Mouse (Mus musculus) liver, embryonic 13.5 days (tissue): ENCODE results near the gene Ltbp4. TPM values are rescaled to one million over a fixed set of nuclear protein-coding genes. Genes with fewer than 3 reads are reported as not detected.

ENCODE experiments used
- ATAC-seq: fragments of 200-750 bp; cut with Nextera tagmentation; 2 replicates; pipeline ENCODE4 v1.8.0; 2017; ENCODE audit warnings: low read depth, mild to moderate bottlenecking, moderate number of reproducible peaks, moderate library complexity
- DNase-seq: peaks from one replicate; pipeline ENCODE4 v3.0.0; 2022
- H3K27ac ChIP-seq: fragments of 300-500 bp; sonication (generic); 2 replicates; pipeline ENCODE4 v1.5.1; 2015; ENCODE audit warnings: moderate library complexity, mild to moderate bottlenecking, inconsistent platforms
- H3K27me3 ChIP-seq: fragments of 300-500 bp; sonication (generic); 2 replicates; pipeline ENCODE4 v1.6.1; 2015; ENCODE audit warnings: mild to moderate bottlenecking, inconsistent platforms
- H3K36me3 ChIP-seq: fragments of 300-500 bp; sonication (generic); 2 replicates; pipeline ENCODE4 v1.6.1; 2015; ENCODE audit warnings: mild to moderate bottlenecking, inconsistent platforms
- H3K4me1 ChIP-seq: fragments of 300-500 bp; sonication (generic); replicated peaks from 2 replicates; pipeline ENCODE4 v1.6.1; 2015; ENCODE audit warnings: inconsistent platforms
- H3K4me2 ChIP-seq: fragments of 300-500 bp; sonication (generic); 2 replicates; pipeline ENCODE4 v1.6.1; 2015; ENCODE audit warnings: inconsistent platforms, mild to moderate bottlenecking, moderate library complexity
- H3K4me3 ChIP-seq: fragments of 300-500 bp; sonication (generic); replicated peaks from 2 replicates; pipeline ENCODE4 v1.5.1; 2015; ENCODE audit warnings: mild to moderate bottlenecking, inconsistent platforms
- H3K9ac ChIP-seq: fragments of 300-500 bp; sonication (generic); 2 replicates; pipeline ENCODE4 v1.6.1; 2015; ENCODE audit warnings: mild to moderate bottlenecking, inconsistent platforms
- H3K9me3 ChIP-seq: fragments of 300-500 bp; sonication (generic); replicated peaks from 2 replicates; pipeline ENCODE4 v1.6.1; 2016; ENCODE audit warnings: inconsistent platforms
- WGBS: fragments of 180-500 bp; shearing (Covaris S2); methylation state at CpG from one replicate; pipeline ENCODE4 v1.1.7; 2015; ENCODE audit not compliant: insufficient replicate concordance; 5-methylcytosine and 5-hydroxymethylcytosine counted together
- polyA plus RNA-seq: library from polyadenylated mRNA; unstranded; fragments of >200 nt; fragmentation: Nextera tagmentation; extraction: Ambion mirVana; gene quantifications from 2 replicates; pipeline ENCODE4 v1.2.1, GENCODE M21; 2015

Ltbp4 gene
- polyA plus RNA-seq, 1 experiment from 2014 or later = 3.9 TPM

DNA sequence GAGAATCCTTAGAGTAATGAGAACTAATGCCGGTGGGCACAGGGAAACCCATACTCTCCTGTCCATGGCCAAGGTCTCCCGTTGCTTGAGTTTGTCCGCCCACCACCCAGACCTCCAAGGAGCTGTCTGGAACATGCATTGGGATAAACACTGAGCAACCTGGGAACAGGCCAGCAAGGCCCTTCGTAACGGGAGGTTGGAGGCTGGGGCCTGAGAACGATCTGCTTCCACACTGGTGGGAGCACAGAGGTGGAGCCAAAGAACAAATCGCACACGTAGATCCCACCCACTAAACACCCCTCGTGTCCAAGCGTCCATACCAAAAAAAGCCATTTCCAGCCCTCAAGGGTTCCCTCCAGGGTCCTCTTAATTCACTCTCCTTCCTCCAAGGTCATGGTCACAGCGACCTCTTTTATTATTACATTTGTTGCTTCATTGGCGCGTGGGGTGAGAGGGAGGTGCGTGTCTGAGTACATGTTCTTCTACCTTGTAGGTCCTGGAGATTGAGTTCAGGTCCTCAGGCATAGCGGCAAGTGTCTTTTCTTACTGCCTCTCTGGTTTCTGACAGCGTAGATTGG is 39.4 kb downstream of the Ltbp4 start:
- no peak overlapping the region for H3K4me3 ChIP-seq
- 0 out of 2 replicates have a peak, but pooled peaks cover 8% of the 10 kb centered on the region for H3K27me3 ChIP-seq
- H3K27ac ChIP-seq = no peak overlapping the region
- ATAC-seq (no peak), DNase-seq (no peak)
- no peak overlapping the region for H3K9ac ChIP-seq
- no peak overlapping the region for H3K4me2 ChIP-seq
- no peaks in the 10 kb centered on the region for H3K36me3 ChIP-seq
- 74% methylated on average over 16 of the region's 16 CpGs for WGBS
- no peaks in the 10 kb centered on the region for H3K4me1 ChIP-seq
- H3K9me3 ChIP-seq = no peaks in the 10 kb centered on the region

DNA sequence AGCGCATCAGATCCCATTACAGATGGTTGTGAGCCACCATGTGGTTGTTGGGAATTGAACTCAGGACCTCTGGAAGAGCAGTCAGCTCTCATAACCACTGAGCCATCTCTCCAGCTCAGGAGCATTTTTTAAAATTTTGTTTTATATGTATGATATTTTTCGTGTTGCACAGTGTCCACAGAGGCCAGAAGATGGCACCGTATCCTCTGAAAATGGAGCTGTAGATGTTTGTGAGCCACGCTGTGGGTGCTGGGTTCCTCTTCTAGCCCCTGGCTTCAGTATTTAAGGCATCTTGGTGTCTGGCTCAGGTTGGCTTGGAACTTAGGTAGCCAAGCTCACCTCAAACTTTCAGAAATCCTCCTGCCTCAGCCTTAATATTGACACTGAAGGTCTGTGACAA is 41.0 kb downstream of the Ltbp4 start:
- no peak overlapping the region for H3K4me3 ChIP-seq
- no peak overlapping the region for H3K4me2 ChIP-seq
- no peak overlapping the region for H3K27ac ChIP-seq
- H3K9me3 ChIP-seq = no peaks in the 10 kb centered on the region
- no peak overlapping the region for H3K9ac ChIP-seq
- 69% methylated on average over 4 of the region's 4 CpGs for WGBS
- ATAC-seq = no peak
- DNase-seq = no peak
- H3K4me1 ChIP-seq = no peaks in the 10 kb centered on the region
- H3K36me3 ChIP-seq = no peaks in the 10 kb centered on the region
- H3K27me3 ChIP-seq = peaks cover 4% of the 10 kb centered on the region; the same call in 1 of the 2 replicates

DNA sequence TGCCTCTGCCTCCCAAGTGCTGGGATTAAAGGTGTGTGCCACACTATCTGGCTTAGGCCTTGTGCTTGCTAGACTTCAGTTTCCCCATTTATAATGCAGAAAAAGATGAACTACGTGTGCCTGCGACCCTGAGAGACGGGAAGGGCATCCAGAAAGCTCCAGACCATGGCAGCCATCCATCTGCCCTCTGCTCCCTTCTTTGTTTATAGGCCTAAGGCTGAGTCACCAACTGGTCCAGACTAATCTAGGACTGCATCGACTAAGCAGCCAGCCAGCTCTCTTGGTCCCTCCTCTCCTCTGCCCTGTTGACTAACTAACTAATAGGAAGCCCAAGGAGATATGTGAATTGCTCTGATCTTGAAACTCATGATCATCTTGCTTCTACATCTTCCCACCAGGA is 41.5 kb downstream of the Ltbp4 start:
- Histone ChIP-seq H3K27me3 (peaks cover 7% of the 10 kb centered on the region; the same call in 1 of the 2 replicates), H3K27ac (no peak overlapping the region), H3K4me3 (no peak overlapping the region), H3K4me1 (no peaks in the 10 kb centered on the region), H3K4me2 (no peak overlapping the region), H3K9me3 (no peaks in the 10 kb centered on the region), H3K36me3 (no peaks in the 10 kb centered on the region), H3K9ac (no peak overlapping the region)
- WGBS = 67% methylated on average over 4 of the region's 4 CpGs
- DNase-seq (no peak), ATAC-seq (no peak)

GRCm38 (mm10) chr7:27291795-27292466 is 45.6 kb downstream of the Ltbp4 start:
- Histone ChIP-seq H3K27ac (no peak overlapping the region; the same call in 1 of the 2 replicates), H3K9ac (no peak overlapping the region), H3K4me1 (no peaks in the 10 kb centered on the region), H3K9me3 (no peaks in the 10 kb centered on the region), H3K4me3 (no peak overlapping the region), H3K4me2 (no peak overlapping the region), H3K36me3 (no peaks in the 10 kb centered on the region), H3K27me3 (peaks cover 6% of the 10 kb centered on the region; the same call in 1 of the 2 replicates)
- ATAC-seq (no peak), DNase-seq (no peak)
- 42% methylated on average over 12 of the region's 12 CpGs for WGBS

DNA sequence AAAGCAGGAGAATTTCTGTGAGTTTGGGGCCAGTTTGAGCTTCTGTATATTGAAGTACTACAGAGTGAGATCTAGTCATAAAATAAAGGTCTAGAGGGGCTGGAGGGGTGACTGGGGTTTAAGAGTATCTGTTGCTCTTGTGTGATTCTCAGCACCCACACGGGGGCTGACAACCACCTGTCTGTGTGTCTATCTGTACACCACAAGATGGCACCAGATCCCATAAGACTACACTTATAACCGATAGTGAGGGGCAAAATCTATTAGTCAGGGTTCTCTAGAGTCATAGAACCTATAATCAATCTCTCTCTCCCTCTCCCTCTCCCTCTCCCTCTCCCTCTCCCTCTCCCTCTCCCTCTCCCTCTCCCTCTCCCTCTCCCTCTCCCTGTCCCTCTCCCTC is 46.9 kb downstream of the Ltbp4 start:
- peaks cover 19% of the 10 kb centered on the region for H3K27me3 ChIP-seq
- no peak overlapping the region for H3K4me3 ChIP-seq
- no peaks in the 10 kb centered on the region for H3K9me3 ChIP-seq
- H3K27ac ChIP-seq = no peak overlapping the region
- no peaks in the 10 kb centered on the region for H3K4me1 ChIP-seq
- 46% methylated on average over 2 of the region's 2 CpGs for WGBS
- no peaks in the 10 kb centered on the region for H3K36me3 ChIP-seq
- no peak for DNase-seq
- no peak overlapping the region for H3K4me2 ChIP-seq
- H3K9ac ChIP-seq = no peak overlapping the region
- no peak for ATAC-seq

GRCm38 (mm10) chr7:27288732-27289131 is 48.8 kb downstream of the Ltbp4 start:
- ATAC-seq (no peak), DNase-seq (no peak)
- Histone ChIP-seq H3K9me3 (no peaks in the 10 kb centered on the region), H3K9ac (no peak overlapping the region), H3K27ac (no peak overlapping the region), H3K4me1 (peaks cover 8% of the 10 kb centered on the region), H3K36me3 (no peaks in the 10 kb centered on the region), H3K27me3 (peaks cover 36% of the 10 kb centered on the region), H3K4me3 (no peak overlapping the region), H3K4me2 (no peak overlapping the region)
- WGBS = 74% methylated on average over 7 of the region's 7 CpGs

- DNase-seq (peak; percentile 31), ATAC-seq (peak; percentile 58)
- no peak overlapping the region for H3K9ac ChIP-seq
- 2% methylated on average over 8 of the region's 8 CpGs for WGBS
- no peaks in the 10 kb centered on the region for H3K9me3 ChIP-seq
- no peak overlapping the region for H3K27ac ChIP-seq
- H3K4me3 ChIP-seq = no peak overlapping the region
- H3K4me1 ChIP-seq = peaks cover 11% of the 10 kb centered on the region
- H3K27me3 ChIP-seq = peaks cover 33% of the 10 kb centered on the region
- peak overlapping the region; percentile 34 for H3K4me2 ChIP-seq
- H3K36me3 ChIP-seq = 0 out of 2 replicates have a peak, but pooled peaks cover 5% of the 10 kb centered on the region
These were observed 51.8 kb downstream of the Ltbp4 start for GRCm38 (mm10) chr7:27285698-27286066.

DNA sequence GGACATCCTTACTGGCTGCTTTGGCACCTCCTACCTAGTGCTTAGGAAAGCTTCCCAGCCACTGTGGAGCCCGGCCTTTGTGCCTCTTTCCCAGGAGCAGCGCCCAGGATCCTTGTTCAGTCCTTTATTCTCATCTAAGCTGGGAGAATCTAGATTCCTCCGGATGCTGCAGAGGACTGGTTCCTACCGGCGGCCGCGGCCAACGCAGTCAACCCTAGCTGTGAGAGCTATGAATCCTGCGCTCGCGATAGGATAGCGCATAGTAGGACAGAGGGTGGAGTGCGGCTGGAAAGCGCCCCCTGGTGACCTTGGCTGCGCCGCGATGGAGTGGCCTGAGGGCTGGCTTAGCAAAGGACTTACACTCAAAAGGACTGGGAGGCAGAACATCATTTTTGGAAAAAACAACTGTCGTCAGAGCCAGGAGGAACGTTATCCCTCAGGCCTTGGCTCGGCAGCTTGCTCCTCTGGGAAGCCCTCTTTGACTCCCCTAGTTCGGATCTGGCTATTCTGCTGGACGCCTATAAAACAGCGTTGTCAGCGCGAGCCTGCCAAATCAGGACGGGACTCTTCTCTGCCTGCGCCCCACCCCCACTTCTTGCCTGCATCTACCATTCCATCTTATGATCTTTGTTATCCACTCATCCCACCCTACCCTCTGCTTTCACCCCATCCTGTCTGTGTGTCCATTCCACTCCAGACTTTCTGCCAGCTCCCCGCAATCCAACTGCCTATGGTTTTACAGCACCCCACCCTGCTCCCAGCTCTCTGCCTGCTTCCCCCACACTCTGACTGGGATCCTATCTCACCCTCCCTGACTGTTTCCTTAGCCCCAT is 52.4 kb downstream of the Ltbp4 start:
- H3K4me1 ChIP-seq = peaks cover 11% of the 10 kb centered on the region
- H3K4me3 ChIP-seq = no peak overlapping the region
- DNase-seq (no peak), ATAC-seq (0 out of 2 replicates have a peak, but pooled peaks have one; percentile 57)
- H3K27ac ChIP-seq = no peak overlapping the region
- peak overlapping the region; percentile 34 for H3K4me2 ChIP-seq
- H3K27me3 ChIP-seq = peaks cover 33% of the 10 kb centered on the region
- no peaks in the 10 kb centered on the region for H3K9me3 ChIP-seq
- WGBS = 3% methylated on average over 28 of the region's 28 CpGs
- 0 out of 2 replicates have a peak, but pooled peaks cover 5% of the 10 kb centered on the region for H3K36me3 ChIP-seq
- peak overlapping the region; percentile 27; the same call in 1 of the 2 replicates for H3K9ac ChIP-seq

DNA sequence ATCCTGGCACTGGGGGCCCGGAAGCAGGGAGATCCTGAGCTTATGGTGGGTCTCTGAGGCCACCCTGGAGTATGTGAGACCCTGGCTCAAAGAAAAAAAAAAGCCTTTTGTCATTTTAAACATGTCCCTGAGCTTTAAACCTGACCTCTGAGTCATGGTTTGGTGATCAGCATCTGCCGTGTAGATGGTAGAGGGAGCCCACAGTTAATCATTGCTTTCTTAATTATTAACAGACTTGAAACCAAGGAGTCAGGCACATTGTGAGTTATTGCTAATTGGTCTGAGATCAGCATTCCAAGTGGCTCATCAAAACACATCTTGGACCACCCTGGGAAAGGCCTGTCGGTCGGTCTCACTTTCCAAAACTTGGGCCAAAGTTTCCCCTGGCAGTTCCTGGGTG is 55.3 kb downstream of the Ltbp4 start:
- ATAC-seq (no peak), DNase-seq (no peak)
- 73% methylated on average over 4 of the region's 4 CpGs for WGBS
- no peak overlapping the region for H3K9ac ChIP-seq
- H3K36me3 ChIP-seq = peaks cover 13% of the 10 kb centered on the region; the same call in 1 of the 2 replicates
- H3K4me3 ChIP-seq = no peak overlapping the region
- H3K27me3 ChIP-seq = peaks cover 32% of the 10 kb centered on the region
- H3K4me2 ChIP-seq = no peak overlapping the region
- H3K4me1 ChIP-seq = peaks cover 11% of the 10 kb centered on the region
- H3K9me3 ChIP-seq = no peaks in the 10 kb centered on the region
- no peak overlapping the region for H3K27ac ChIP-seq

DNA sequence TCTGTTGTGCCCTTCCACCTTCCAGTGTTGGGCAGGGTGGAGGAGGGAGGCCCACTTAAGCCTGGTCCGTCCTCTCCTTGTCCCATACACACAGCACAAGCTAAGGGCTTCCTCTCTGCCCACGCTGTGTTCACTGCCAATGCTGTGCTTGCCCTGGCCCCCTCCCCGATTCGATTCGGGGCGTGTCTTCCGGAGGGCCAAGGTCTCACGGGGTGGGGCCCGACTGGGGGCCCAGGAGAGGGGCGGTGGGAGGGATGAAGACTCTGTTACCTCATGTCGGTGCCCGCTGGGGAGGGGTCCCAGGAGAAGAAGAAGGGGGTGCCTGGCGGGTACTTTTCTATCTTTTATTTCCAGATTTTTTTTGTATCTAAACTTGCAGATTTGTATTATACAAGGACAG is 55.8 kb downstream of the Ltbp4 start:
- Histone ChIP-seq H3K9ac (no peak overlapping the region), H3K9me3 (no peaks in the 10 kb centered on the region), H3K4me2 (no peak overlapping the region), H3K4me3 (no peak overlapping the region), H3K27me3 (peaks cover 27% of the 10 kb centered on the region), H3K4me1 (peaks cover 12% of the 10 kb centered on the region), H3K27ac (no peak overlapping the region), H3K36me3 (peaks cover 13% of the 10 kb centered on the region; the same call in 1 of the 2 replicates)
- no peak for ATAC-seq
- DNase-seq = no peak
- WGBS = 58% methylated on average over 13 of the region's 13 CpGs

GRCm38 (mm10) chr7:27277191-27277590 is 60.3 kb downstream of the Ltbp4 start:
- WGBS = 75% methylated on average over 3 of the region's 3 CpGs
- no peak overlapping the region for H3K27ac ChIP-seq

More at GRCm38 (mm10) chr7:27277191-27277590, 60.3 kb downstream of the Ltbp4 start:
- ATAC-seq = no peak
- H3K4me1 ChIP-seq = peaks cover 18% of the 10 kb centered on the region
- peaks cover 13% of the 10 kb centered on the region; the same call in 1 of the 2 replicates for H3K36me3 ChIP-seq
- H3K9ac ChIP-seq = no peak overlapping the region
- no peaks in the 10 kb centered on the region for H3K9me3 ChIP-seq
- H3K4me2 ChIP-seq = no peak overlapping the region
- H3K4me3 ChIP-seq = no peak overlapping the region
- no peak for DNase-seq
- H3K27me3 ChIP-seq = no peaks in the 10 kb centered on the region
